20 mouse cellular contexts compared by ENCODE assay signal in the genomic region with DNA sequence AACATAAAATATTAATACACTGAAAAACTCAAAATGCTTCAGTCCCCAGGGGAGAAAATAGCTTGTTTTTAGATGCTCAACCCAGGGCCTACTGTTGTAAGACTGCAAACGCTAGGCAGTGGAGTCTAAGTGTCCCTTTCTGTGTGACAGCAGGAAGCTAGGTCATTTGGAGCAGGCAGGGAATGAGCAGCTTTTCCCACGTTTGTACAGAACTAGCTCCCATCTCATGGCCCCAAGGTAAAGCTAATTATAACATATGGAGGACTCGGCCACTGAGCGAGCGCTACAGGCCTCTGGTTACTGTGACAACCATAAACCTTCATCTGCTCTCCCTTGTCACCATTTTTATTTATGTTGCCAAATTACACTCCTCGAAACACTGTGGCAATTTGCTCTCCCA.
DNase-seq lines count a peak whose midpoint lies in the region; ATAC-seq and TF ChIP-seq lines count a peak whose summit lies in the region.
"Had no signal": no experiment of that assay in that cellular context is flagged by ENCODE, and none has a peak within 500 bp of the region (broad histone marks: within the 10 kb centered on the region; RNA-seq: fewer than 3 reads in every experiment).

No protein-coding gene starts in this region.

- no peak for TF ChIP-seq POLR2A in brain, embryonic 14.5 days (IDR thresholded peaks at IDR 0.05; ENCODE audit: borderline replicate concordance, extremely low read depth, insufficient read depth, insufficient read length, poor library complexity, severe bottlenecking)

- no peaks in the 10 kb centered on the region for H3K9me3 ChIP-seq in hindbrain, postnatal 0 days (ENCODE audit: low read length)
- H3K9me3 ChIP-seq in hindbrain, embryonic 10.5 days, result no peaks in the 10 kb centered on the region
- H3K9me3 ChIP-seq in midbrain, postnatal 0 days (ENCODE audit: low read length), result no peaks in the 10 kb centered on the region
- H3K9me3 ChIP-seq: midbrain, embryonic 12.5 days had no signal

- no peak overlapping the region for H3K27ac ChIP-seq in hindbrain, postnatal 0 days
- no peak overlapping the region for H3K27ac ChIP-seq in hindbrain, embryonic 10.5 days
- no peak overlapping the region for H3K27ac ChIP-seq in midbrain, postnatal 0 days (ENCODE audit: low read depth, low read length)
- H3K27ac ChIP-seq: midbrain, embryonic 12.5 days had no signal

- H3K4me2 ChIP-seq in hindbrain, postnatal 0 days (ENCODE audit: low read depth, low read length), result no peak overlapping the region
- H3K4me2 ChIP-seq in midbrain, postnatal 0 days (ENCODE audit: low read depth, low read length, poor library complexity, severe bottlenecking), result no peak overlapping the region
- H3K4me2 ChIP-seq: heart, embryonic 11.5 days; liver, embryonic 11.5 days; lung, embryonic 14.5 days; midbrain, embryonic 12.5 days had no signal

- no peak for TF ChIP-seq CTCF in hindbrain, postnatal 0 days (IDR thresholded peaks at IDR 0.05; ENCODE audit: low read depth)
- no peak for TF ChIP-seq CTCF in brain, embryonic 14.5 days (IDR thresholded peaks at IDR 0.05; ENCODE audit: borderline replicate concordance, extremely low read depth, insufficient read depth, insufficient read length)
- no peak for TF ChIP-seq CTCF in midbrain, postnatal 0 days (IDR thresholded peaks at IDR 0.05)

- no peaks in the 10 kb centered on the region for H3K4me1 ChIP-seq in hindbrain, postnatal 0 days (ENCODE audit: insufficient read depth, low read length)
- H3K4me1 ChIP-seq in hindbrain, embryonic 10.5 days (replicated peaks), result peaks cover 19% of the 10 kb centered on the region
- no peaks in the 10 kb centered on the region for H3K4me1 ChIP-seq in midbrain, postnatal 0 days (ENCODE audit: insufficient read depth, low read length)

- DNase-seq in embryo, embryonic 10 days (ENCODE audit: low spot score), result peak; percentile 22
- no peak for DNase-seq in embryo, embryonic 9.5 days (ENCODE audit: extremely low spot score)
- peak; percentile 17 for DNase-seq in hindbrain, postnatal 0 days (ENCODE audit: low spot score)
- no peak for DNase-seq in hindbrain, embryonic 10.5 days (ENCODE audit: low spot score)
- peak; percentile 54 for DNase-seq in brain, embryonic 14.5 days (ENCODE audit: low read depth)
- DNase-seq in midbrain, postnatal 0 days (ENCODE audit: low spot score), result peak; percentile 45
- DNase-seq in adrenal gland, postnatal 25 days, result no peak
- no peak for DNase-seq in ovary, postnatal 36 days (ENCODE audit: low spot score)
- DNase-seq: cerebellum, adult 18-20 months; gastrocnemius, postnatal 36 days; kidney, adult 9 months; lung, embryonic 14.5 days; lung, postnatal 4 days; right cerebral cortex, adult 18-20 months; thymus, adult 18-20 months had no signal

- 35% methylated on average over 6 of the region's 6 CpGs for WGBS in hindbrain, postnatal 0 days
- 59% methylated on average over 6 of the region's 6 CpGs for WGBS in hindbrain, embryonic 10.5 days
- WGBS in midbrain, postnatal 0 days, result 39% methylated on average over 6 of the region's 6 CpGs

- no peak overlapping the region for H3K4me3 ChIP-seq in hindbrain, postnatal 0 days (ENCODE audit: low read length)
- no peak overlapping the region for H3K4me3 ChIP-seq in hindbrain, embryonic 10.5 days
- no peak overlapping the region for H3K4me3 ChIP-seq in midbrain, postnatal 0 days (ENCODE audit: low read depth, low read length)
- H3K4me3 ChIP-seq: midbrain, embryonic 12.5 days had no signal

- H3K9ac ChIP-seq in hindbrain, postnatal 0 days (replicated peaks; ENCODE audit: low read length), result no peak overlapping the region
- no peak overlapping the region for H3K9ac ChIP-seq in midbrain, postnatal 0 days (replicated peaks; ENCODE audit: low read length, poor library complexity, severe bottlenecking)
- H3K9ac ChIP-seq: lung, embryonic 14.5 days; midbrain, embryonic 12.5 days had no signal

- H3K27me3 ChIP-seq in hindbrain, postnatal 0 days (ENCODE audit: insufficient read depth, low read length), result no peaks in the 10 kb centered on the region
- H3K27me3 ChIP-seq in hindbrain, embryonic 10.5 days (ENCODE audit: insufficient read depth, poor library complexity, severe bottlenecking), result no peaks in the 10 kb centered on the region
- no peaks in the 10 kb centered on the region for H3K27me3 ChIP-seq in midbrain, postnatal 0 days (ENCODE audit: insufficient read depth, low read length)
- H3K27me3 ChIP-seq: CH12.LX; midbrain, embryonic 12.5 days had no signal

- no peak for ATAC-seq in hindbrain, postnatal 0 days
- ATAC-seq in midbrain, postnatal 0 days (ENCODE audit: low FRiP score), result no peak
- ATAC-seq: inflammation-experienced regulatory T-cells, adult 6 months had no signal

- no peaks in the 10 kb centered on the region for H3K36me3 ChIP-seq in hindbrain, postnatal 0 days (ENCODE audit: insufficient read depth, low read length)
- no peaks in the 10 kb centered on the region for H3K36me3 ChIP-seq in hindbrain, embryonic 10.5 days
- no peaks in the 10 kb centered on the region for H3K36me3 ChIP-seq in midbrain, postnatal 0 days (ENCODE audit: insufficient read depth, low read length)
- H3K36me3 ChIP-seq: midbrain, embryonic 12.5 days had no signal

Comparison
In these comparisons a context has a peak if more than half of its experiments do, and no peak if none do; other contexts are left out.
1. DNase-seq: peak in embryo, embryonic 10 days (single experiment), hindbrain, postnatal 0 days (single experiment), brain, embryonic 14.5 days (single experiment) and midbrain, postnatal 0 days (single experiment); none in embryo, embryonic 9.5 days (single experiment), hindbrain, embryonic 10.5 days (single experiment), adrenal gland, postnatal 25 days (single experiment) and ovary, postnatal 36 days (single experiment).